Mouse (Mus musculus): ENCODE data around the gene Chst8. TPM values are rescaled to one million over a fixed set of nuclear protein-coding genes. Genes with fewer than 3 reads are reported as not detected.

Chst8 gene
- polyA plus RNA-seq, 1 experiment from 2014 or later: 2.8 TPM

DNA sequence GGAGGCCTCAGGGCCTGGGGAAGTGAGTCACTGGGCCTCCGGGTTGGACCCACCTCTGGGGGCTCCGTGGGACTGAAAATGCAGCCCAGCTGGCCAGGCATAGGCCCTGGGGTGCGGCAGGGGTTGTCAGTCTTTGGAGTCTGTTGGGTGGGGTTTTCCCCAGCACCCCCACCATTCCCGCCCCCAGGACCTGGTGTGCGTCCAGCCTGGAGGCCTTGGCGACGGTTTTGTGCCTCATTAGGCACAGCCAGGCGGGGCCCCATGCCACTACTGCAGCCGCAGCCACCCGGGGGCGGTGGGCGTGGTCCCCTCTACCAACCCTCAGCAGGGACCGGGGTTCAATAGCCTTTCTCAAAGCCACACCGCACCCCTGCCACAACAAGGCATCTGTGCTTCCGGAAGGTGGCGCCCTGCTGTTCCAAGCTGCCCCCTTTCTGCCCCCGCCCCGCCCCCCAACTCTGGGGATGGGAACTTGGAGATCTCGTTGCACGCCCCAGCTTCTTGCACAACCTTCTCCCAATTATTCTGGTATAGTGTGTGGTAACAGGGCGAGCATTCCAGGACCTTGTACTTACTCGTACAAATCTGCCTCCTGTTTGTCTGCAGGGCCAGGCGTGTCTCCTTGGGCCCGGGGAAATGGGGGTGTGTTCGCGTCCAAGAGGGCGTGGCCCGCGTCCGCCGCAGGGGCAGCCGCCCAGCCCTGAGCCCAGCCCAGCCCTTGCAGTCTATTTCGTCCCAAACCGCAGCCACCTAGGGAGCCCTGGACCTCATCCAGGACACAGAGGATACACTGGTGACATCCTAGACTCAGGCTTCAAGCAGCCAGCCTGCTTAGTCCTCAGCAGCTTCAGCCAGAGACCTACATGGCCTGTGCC, 182.1 kb downstream of the Chst8 start:
- ATAC-seq (ENCODE audit: insufficient read depth, low FRiP score): peak; percentile 86
- H3K9me3 ChIP-seq (replicated peaks; ENCODE audit: control insufficient read depth, low read length): no peaks in the 10 kb centered on the region
- H3K4me1 ChIP-seq (ENCODE audit: control insufficient read depth, insufficient read depth, low read length): peaks cover 7% of the 10 kb centered on the region; the same call in 1 of the 2 replicates
- no peaks in the 10 kb centered on the region for H3K27me3 ChIP-seq (ENCODE audit: control insufficient read depth, insufficient read depth, low read length)
- H3K36me3 ChIP-seq (ENCODE audit: control insufficient read depth, insufficient read depth, low read length): no peaks in the 10 kb centered on the region
- H3K9ac ChIP-seq (ENCODE audit: low read length): peak overlapping the region; percentile 75
- H3K4me2 ChIP-seq (ENCODE audit: low read depth, low read length): peak overlapping the region; percentile 74
- under 1% methylated on average over 34 of the region's 34 CpGs for WGBS
- H3K27ac ChIP-seq (ENCODE audit: low read length): peak overlapping the region; percentile 93
- H3K4me3 ChIP-seq (replicated peaks; ENCODE audit: low read length): peak overlapping the region; percentile 49

GRCm38 (mm10) chr7:34629702-34630210, 182.8 kb downstream of the Chst8 start:
- WGBS: 36% methylated on average over 8 of the region's 8 CpGs
- H3K36me3 ChIP-seq (ENCODE audit: control insufficient read depth, insufficient read depth, low read length): no peaks in the 10 kb centered on the region
- ATAC-seq (ENCODE audit: insufficient read depth, low FRiP score): 0 out of 2 replicates have a peak, but pooled peaks have one; percentile 2
- H3K9ac ChIP-seq (ENCODE audit: low read length): peak overlapping the region; percentile 75
- H3K4me1 ChIP-seq (ENCODE audit: control insufficient read depth, insufficient read depth, low read length): peaks cover 7% of the 10 kb centered on the region; the same call in 1 of the 2 replicates
- peak overlapping the region; percentile 49 for H3K4me3 ChIP-seq (replicated peaks; ENCODE audit: low read length)
- H3K27ac ChIP-seq (ENCODE audit: low read length): peak overlapping the region; percentile 93
- no peaks in the 10 kb centered on the region for H3K9me3 ChIP-seq (replicated peaks; ENCODE audit: control insufficient read depth, low read length)
- H3K4me2 ChIP-seq (ENCODE audit: low read depth, low read length): peak overlapping the region; percentile 74
- H3K27me3 ChIP-seq (ENCODE audit: control insufficient read depth, insufficient read depth, low read length): no peaks in the 10 kb centered on the region

Other genes starting within 250 kb of the Chst8 start
- gene Kctd15, start 156.0 kb downstream of the Chst8 start, polyA plus RNA-seq (2015; fragmentation: Nextera tagmentation; extraction: Ambion mirVana): 18.5 and 26.0 TPM in 2 replicates
- gene Pepd, start 99.7 kb upstream of the Chst8 start, polyA plus RNA-seq (2015; fragmentation: Nextera tagmentation; extraction: Ambion mirVana): 64.6 and 66.9 TPM in 2 replicates
- gene Cebpg, start 243.9 kb upstream of the Chst8 start, polyA plus RNA-seq (2015; fragmentation: Nextera tagmentation; extraction: Ambion mirVana): 26.1 and 27.4 TPM in 2 replicates